Mouse (Mus musculus): ENCODE results near the gene Bsdc1. TPM values are rescaled to one million over a fixed set of nuclear protein-coding genes. Genes with fewer than 3 reads are reported as not detected.
"Not testable (repeated sequence)": the region's sequence is repeated elsewhere in the genome, so short reads cannot be mapped to it uniquely, and the experiment has no call there.

The Bsdc1 gene
- 10 to 100 TPM; 35.9 to 38.2 TPM for total RNA-seq (2021)

- DNase-seq = peak; percentile 100
- intact Hi-C loops (cut with DNase I) = no loop called here
Observed at GRCm38 (mm10) chr4:129461183-129461960, at the start of gene Bsdc1. Bsdc1 (plus strand) TSS chr4:129461581.

- intact Hi-C loops (cut with DNase I) = no loop called here
- no peak for DNase-seq
Observed at GRCm38 (mm10) chr4:129415892-129416291, 45.5 kb upstream of the Bsdc1 start.

- intact Hi-C loops (cut with DNase I) = no loop called here
- DNase-seq = no peak
Observed at GRCm38 (mm10) chr4:129416478-129416877, 44.9 kb upstream of the Bsdc1 start.

- no peak for DNase-seq
- intact Hi-C loops (cut with DNase I) = no loop called here
Observed at GRCm38 (mm10) chr4:129418321-129418720, 43.1 kb upstream of the Bsdc1 start.

- DNase-seq = peak in 1 of 2 experiments; percentile 14
- intact Hi-C loops (cut with DNase I) = no loop called here
Observed at GRCm38 (mm10) chr4:129440340-129441063, 20.9 kb upstream of the Bsdc1 start, which contains the start of gene Zbtb8b. Zbtb8b (minus strand) TSS chr4:129440853.

- intact Hi-C loops (cut with DNase I) = no loop called here
- DNase-seq = no peak
Observed at GRCm38 (mm10) chr4:129441145-129441544, 20.2 kb upstream of the Bsdc1 start.

GRCm38 (mm10) chr4:129447360-129447759 lies 14.0 kb upstream of the Bsdc1 start:
- intact Hi-C loops (cut with DNase I) = no loop called here
- no peak for DNase-seq

GRCm38 (mm10) chr4:129447778-129448563 lies 13.4 kb upstream of the Bsdc1 start:
- DNase-seq = no peak
- intact Hi-C loops (cut with DNase I) = no loop called here

GRCm38 (mm10) chr4:129448713-129449112 lies 12.7 kb upstream of the Bsdc1 start:
- intact Hi-C loops (cut with DNase I) = no loop called here
- no peak for DNase-seq

GRCm38 (mm10) chr4:129450851-129451250 lies 10.5 kb upstream of the Bsdc1 start:
- intact Hi-C loops (cut with DNase I) = loop anchor here (10.0 kb wide), 1 partner anchor 176 kb away; no protein-coding TSS in a partner anchor

GRCm38 (mm10) chr4:129451471-129452169 lies 9.8 kb upstream of the Bsdc1 start:
- DNase-seq = no peak
- intact Hi-C loops (cut with DNase I) = loop anchor here (10.0 kb wide), 1 partner anchor 177 kb away; no protein-coding TSS in a partner anchor

More at GRCm38 (mm10) chr4:129450851-129451250, 10.5 kb upstream of the Bsdc1 start:
- DNase-seq = no peak

- peak; percentile 79 to 86 for DNase-seq
- intact Hi-C loops (cut with DNase I) = loop anchor here (1.0 to 10.0 kb wide), 4 partner anchors 105 to 323 kb away; no protein-coding TSS in a partner anchor
Observed at GRCm38 (mm10) chr4:129455265-129455664, 6.1 kb upstream of the Bsdc1 start.

- DNase-seq = peak in 1 of 2 experiments; percentile 18
- intact Hi-C loops (cut with DNase I) = loop anchor here (5.0 to 10.0 kb wide), 3 partner anchors 181 to 324 kb away; no protein-coding TSS in a partner anchor
Observed at GRCm38 (mm10) chr4:129456126-129456525, 5.3 kb upstream of the Bsdc1 start.

- intact Hi-C loops (cut with DNase I) = loop anchor here (5.0 to 10.0 kb wide), 3 partner anchors 183 to 325 kb away; no protein-coding TSS in a partner anchor
- DNase-seq = not testable (repeated sequence)
Observed at GRCm38 (mm10) chr4:129457311-129457710, 4.1 kb upstream of the Bsdc1 start.

- DNase-seq = no peak
- intact Hi-C loops (cut with DNase I) = loop anchor here (5.0 to 10.0 kb wide), 3 partner anchors 185 to 327 kb away; no protein-coding TSS in a partner anchor
Observed at GRCm38 (mm10) chr4:129459726-129460125, 1.7 kb upstream of the Bsdc1 start.

GRCm38 (mm10) chr4:129460827-129461182 lies 576 bp upstream of the Bsdc1 start:
- no peak for DNase-seq
- intact Hi-C loops (cut with DNase I) = no loop called here

- peak in 1 of 2 experiments; percentile 11 for DNase-seq
- intact Hi-C loops (cut with DNase I) = no loop called here
Observed at GRCm38 (mm10) chr4:129462118-129462517, 737 bp downstream of the Bsdc1 start.

- intact Hi-C loops (cut with DNase I) = no loop called here
- no peak for DNase-seq
Observed at GRCm38 (mm10) chr4:129463097-129464059, 2.0 kb downstream of the Bsdc1 start.

Measured in heart, postnatal 10 days (tissue).